24 mouse cellular contexts compared by ENCODE assay signal in genomic region chr7:68444426-68445095, GRCm38 (mm10).
DNase-seq lines count a peak whose midpoint lies in the region; ATAC-seq lines count a peak whose summit lies in the region.
"Had no signal": no experiment of that assay in that cellular context is flagged by ENCODE, and none has a peak within 500 bp of the region (broad histone marks: within the 10 kb centered on the region; RNA-seq: fewer than 3 reads in every experiment).

No protein-coding gene starts in this region.

- peaks cover 9% of the 10 kb centered on the region; the same call in 1 of the 2 replicates for H3K27me3 ChIP-seq in limb, embryonic 10.5 days (ENCODE audit: low read depth, poor library complexity, severe bottlenecking)
- H3K27me3 ChIP-seq in limb, embryonic 13.5 days = peaks cover 60% of the 10 kb centered on the region
- no peaks in the 10 kb centered on the region for H3K27me3 ChIP-seq in forebrain, embryonic 14.5 days (replicated peaks; ENCODE audit: control insufficient read depth, insufficient read depth, low read length)
- H3K27me3 ChIP-seq: forebrain, embryonic 13.5 days; heart, embryonic 13.5 days had no signal

- ATAC-seq in limb, embryonic 13.5 days (ENCODE audit: low FRiP score, low read depth) = peak; percentile 70
- no peak for ATAC-seq in forebrain, embryonic 14.5 days
- ATAC-seq: CD4-positive, CD25-positive, alpha-beta regulatory T cell, adult 4 months; forebrain, embryonic 13.5 days; forebrain, postnatal 0 days; hindbrain, postnatal 0 days had no signal

- no peaks in the 10 kb centered on the region for H3K36me3 ChIP-seq in limb, embryonic 10.5 days
- H3K36me3 ChIP-seq in limb, embryonic 13.5 days = no peaks in the 10 kb centered on the region
- no peaks in the 10 kb centered on the region for H3K36me3 ChIP-seq in forebrain, embryonic 14.5 days (ENCODE audit: control insufficient read depth, insufficient read depth, low read length)
- H3K36me3 ChIP-seq: forebrain, embryonic 10.5 days; heart, embryonic 10.5 days; heart, embryonic 13.5 days had no signal

- no peaks in the 10 kb centered on the region for H3K9me3 ChIP-seq in limb, embryonic 10.5 days (replicated peaks)
- no peaks in the 10 kb centered on the region for H3K9me3 ChIP-seq in limb, embryonic 13.5 days
- no peaks in the 10 kb centered on the region for H3K9me3 ChIP-seq in forebrain, embryonic 14.5 days (replicated peaks; ENCODE audit: control insufficient read depth, low read length)
- H3K9me3 ChIP-seq: forebrain, embryonic 10.5 days; forebrain, embryonic 13.5 days; heart, embryonic 10.5 days; heart, embryonic 13.5 days had no signal

- WGBS in limb, embryonic 10.5 days = 42% methylated on average over 11 of the region's 11 CpGs
- WGBS in limb, embryonic 13.5 days = 16% methylated on average over 11 of the region's 11 CpGs
- 79% methylated on average over 11 of the region's 11 CpGs for WGBS in forebrain, embryonic 14.5 days

- peaks cover 54% of the 10 kb centered on the region for H3K4me1 ChIP-seq in limb, embryonic 10.5 days
- peaks cover 32% of the 10 kb centered on the region for H3K4me1 ChIP-seq in limb, embryonic 13.5 days
- peaks cover 6% of the 10 kb centered on the region for H3K4me1 ChIP-seq in forebrain, embryonic 14.5 days (ENCODE audit: control insufficient read depth, insufficient read depth, low read length)
- H3K4me1 ChIP-seq: heart, embryonic 10.5 days had no signal

- DNase-seq in hindlimb bud, embryonic 11.5 days (ENCODE audit: extremely low spot score, low read depth, low spot score) = peak; percentile 39
- DNase-seq in limb, embryonic 10.5 days (ENCODE audit: low spot score) = peak; percentile 61
- no peak for DNase-seq in adrenal gland, adult 2 months
- no peak for DNase-seq in frontal cortex, adult 2 months (ENCODE audit: extremely low spot score in 1 of 2, low spot score in 1 of 2)
- no peak for DNase-seq in forebrain, embryonic 14.5 days (ENCODE audit: low spot score)
- DNase-seq: adrenal gland, adult 8-10 months; adrenal gland, postnatal 25 days; cerebellum, adult 18-20 months; cerebellum, adult 9-10 months; cerebellum, postnatal 14 days; forebrain, postnatal 0 days; gastrocnemius, adult 2 months; gastrocnemius, postnatal 14 days; heart, adult 18-20 months; heart, postnatal 14 days; heart, postnatal 4 days had no signal

- H3K27ac ChIP-seq in limb, embryonic 10.5 days = peak overlapping the region; percentile 79
- H3K27ac ChIP-seq in limb, embryonic 13.5 days = no peak overlapping the region
- no peak overlapping the region for H3K27ac ChIP-seq in forebrain, embryonic 14.5 days (ENCODE audit: low read depth, low read length)
- H3K27ac ChIP-seq: forebrain, embryonic 10.5 days; forebrain, embryonic 13.5 days; gastrocnemius, adult 2 months; heart, embryonic 10.5 days; heart, embryonic 13.5 days; hindbrain, embryonic 14.5 days; hindbrain, postnatal 0 days had no signal

- H3K4me2 ChIP-seq in limb, embryonic 13.5 days (replicated peaks) = no peak overlapping the region
- no peak overlapping the region for H3K4me2 ChIP-seq in forebrain, embryonic 14.5 days (ENCODE audit: low read length)
- H3K4me2 ChIP-seq: forebrain, embryonic 13.5 days; heart, embryonic 13.5 days; hindbrain, embryonic 14.5 days had no signal

- no peak overlapping the region for H3K4me3 ChIP-seq in limb, embryonic 10.5 days
- no peak overlapping the region for H3K4me3 ChIP-seq in limb, embryonic 13.5 days
- H3K4me3 ChIP-seq in forebrain, embryonic 14.5 days (ENCODE audit: low read depth, low read length) = no peak overlapping the region
- H3K4me3 ChIP-seq: forebrain, embryonic 10.5 days; forebrain, embryonic 13.5 days; gastrocnemius, adult 2 months; heart, embryonic 10.5 days; heart, embryonic 13.5 days had no signal

- H3K9ac ChIP-seq in limb, embryonic 13.5 days = no peak overlapping the region
- H3K9ac ChIP-seq in forebrain, embryonic 14.5 days (ENCODE audit: low read length) = no peak overlapping the region
- H3K9ac ChIP-seq: forebrain, embryonic 13.5 days; forebrain, postnatal 0 days; heart, embryonic 13.5 days; hindbrain, embryonic 14.5 days had no signal

Comparison
In these comparisons a context has a peak if more than half of its experiments do, and no peak if none do; other contexts are left out.
1. DNase-seq: peak in hindlimb bud, embryonic 11.5 days (single experiment) and limb, embryonic 10.5 days (single experiment); none in adrenal gland, adult 2 months (single experiment), frontal cortex, adult 2 months (0 of 2) and forebrain, embryonic 14.5 days (single experiment).